Mouse (Mus musculus) layer of hippocampus, adult 9-10 months (tissue): ENCODE measurements around the gene Arfgap1.

Experiments used
- DNase-seq: peaks from one replicate; pipeline ENCODE4 v3.0.0; 2022; ENCODE audit warnings: low spot score

The Arfgap1 gene

DNA sequence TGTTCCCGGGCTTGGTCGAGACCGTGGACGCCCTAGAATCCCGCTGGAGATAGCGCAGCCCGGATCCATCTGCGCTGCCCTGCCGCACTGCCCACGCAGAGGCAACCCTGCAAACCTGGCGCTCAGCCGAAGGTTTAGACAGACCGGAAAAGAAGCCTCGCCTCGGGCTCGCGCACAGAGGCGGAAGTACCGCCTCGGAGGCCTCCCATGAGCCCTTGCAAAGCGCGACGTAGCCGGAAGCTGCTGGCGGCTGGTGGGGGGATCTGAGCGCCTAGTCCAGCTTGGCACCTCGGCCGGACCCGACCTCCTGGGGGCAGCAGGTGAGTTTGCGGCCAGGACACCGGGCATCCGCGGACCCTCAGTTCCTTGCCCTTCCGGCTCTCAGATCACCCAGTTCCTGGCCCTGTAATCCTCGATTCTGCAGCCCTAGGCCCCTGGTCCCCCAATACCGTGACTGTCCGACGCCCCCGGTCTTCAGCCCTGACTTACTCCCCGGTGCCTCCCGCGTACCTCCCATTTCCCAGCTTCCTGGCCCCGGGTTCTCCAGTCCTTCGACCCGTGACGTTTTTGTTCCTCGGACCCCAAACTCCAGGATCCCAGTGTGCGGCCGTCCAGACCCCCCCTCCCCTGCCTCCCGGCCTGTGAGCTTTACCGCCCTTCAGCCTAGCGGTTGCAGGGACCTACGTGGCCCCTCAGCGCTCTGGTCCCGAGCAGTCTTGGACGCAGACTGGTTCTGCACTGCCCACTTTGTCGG lies at the start of gene Arfgap1:
Gene Arfgap1, plus strand, starts transcription at position 216 of the 754 bp plus-strand sequence.
- peak; percentile 73 for DNase-seq

DNA sequence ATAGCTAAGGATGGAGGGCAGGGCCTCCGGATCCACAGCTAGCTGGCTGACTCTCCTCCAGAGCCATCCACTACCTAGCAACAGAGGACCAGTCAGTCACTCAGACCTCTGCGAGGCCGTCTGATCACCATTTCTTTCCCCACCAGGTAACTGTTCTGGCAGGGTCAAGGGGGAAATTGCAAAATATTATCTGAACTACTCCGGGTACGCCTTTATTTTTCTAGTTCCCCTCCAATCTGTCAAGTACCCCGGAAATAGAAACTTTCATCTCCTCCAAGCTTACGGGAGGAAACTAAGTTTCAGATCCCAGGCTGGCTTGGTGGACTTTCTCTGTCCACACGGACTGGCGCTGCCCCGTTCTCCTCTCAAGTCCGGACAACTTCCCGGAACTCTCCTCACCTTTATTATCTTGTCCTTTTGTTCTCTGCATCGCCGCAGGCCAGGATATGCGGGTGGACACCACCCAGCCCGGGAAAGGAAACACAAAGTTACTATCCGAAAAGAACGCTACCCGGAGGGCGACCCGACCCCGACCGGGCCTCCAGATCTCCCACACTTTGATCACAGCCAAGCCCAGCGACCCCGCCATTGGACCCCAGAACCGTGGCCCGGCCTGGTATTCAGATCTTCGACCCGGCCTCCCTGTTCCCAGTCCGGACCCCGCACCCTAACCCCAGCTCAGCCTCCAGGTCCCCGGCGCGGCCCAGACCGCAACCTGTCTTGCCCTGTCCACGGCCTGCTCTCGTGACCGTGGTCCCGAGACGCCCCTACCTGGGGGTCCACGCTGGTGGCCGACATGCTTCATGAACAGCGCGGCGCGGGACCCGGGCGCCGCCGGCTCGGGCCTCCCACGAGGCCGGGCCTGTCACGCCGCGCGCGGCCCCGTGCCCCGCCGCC lies 46.9 kb upstream of the Arfgap1 start:
- no peak for DNase-seq

DNA sequence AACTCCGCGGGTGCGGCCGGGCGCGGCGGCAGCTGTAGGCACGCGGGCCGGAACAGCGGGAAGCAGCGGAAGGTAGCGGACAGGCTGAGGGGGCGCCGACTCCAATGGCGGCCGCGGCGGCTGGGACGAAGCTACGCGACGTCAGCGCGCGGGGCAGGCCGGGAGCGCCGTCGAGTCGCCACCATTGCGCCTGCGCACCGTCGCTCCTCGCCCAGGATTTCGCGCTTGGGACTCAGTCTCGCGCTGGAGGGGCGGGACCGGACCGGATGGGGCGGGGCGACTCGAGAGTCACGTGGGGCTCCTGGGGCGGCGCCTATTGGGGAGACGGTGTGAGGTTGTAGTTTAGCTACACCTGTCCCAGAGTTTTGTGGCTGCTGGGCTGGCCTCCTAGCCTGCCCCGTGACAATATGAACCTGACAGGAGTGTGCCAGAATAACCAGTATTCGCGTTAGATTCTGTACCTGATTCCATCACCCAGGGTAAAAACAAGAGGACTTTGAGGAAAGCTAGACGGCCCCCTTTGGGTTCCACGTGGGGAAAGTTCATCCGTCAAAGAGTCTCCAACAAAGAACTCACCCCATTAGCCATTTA lies 46.1 kb upstream of the Arfgap1 start, which contains the start of gene Ythdf1:
Gene Ythdf1, minus strand, starts transcription at position 140 of the 591 bp plus-strand sequence.
- peak; percentile 85 for DNase-seq

DNA sequence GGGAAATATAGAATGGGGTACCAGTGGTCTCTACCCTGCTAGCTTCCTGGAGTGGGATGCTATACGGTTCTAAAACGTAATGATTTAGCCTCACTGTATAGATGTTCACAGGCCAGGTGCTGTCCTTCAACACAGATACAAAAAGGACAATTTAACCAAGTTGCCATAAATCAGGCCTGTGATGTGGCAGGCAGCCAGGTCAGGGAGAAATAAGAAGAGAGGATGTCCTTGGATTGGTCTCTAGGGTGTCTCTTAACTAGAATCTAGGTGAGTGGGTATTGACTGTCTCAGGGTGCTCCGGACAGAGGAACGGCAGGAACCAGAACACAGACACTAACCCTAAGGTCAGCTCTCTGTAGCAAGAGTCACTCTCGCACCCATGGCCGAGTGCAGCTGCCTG lies 44.3 kb upstream of the Arfgap1 start:
- no peak for DNase-seq

DNA sequence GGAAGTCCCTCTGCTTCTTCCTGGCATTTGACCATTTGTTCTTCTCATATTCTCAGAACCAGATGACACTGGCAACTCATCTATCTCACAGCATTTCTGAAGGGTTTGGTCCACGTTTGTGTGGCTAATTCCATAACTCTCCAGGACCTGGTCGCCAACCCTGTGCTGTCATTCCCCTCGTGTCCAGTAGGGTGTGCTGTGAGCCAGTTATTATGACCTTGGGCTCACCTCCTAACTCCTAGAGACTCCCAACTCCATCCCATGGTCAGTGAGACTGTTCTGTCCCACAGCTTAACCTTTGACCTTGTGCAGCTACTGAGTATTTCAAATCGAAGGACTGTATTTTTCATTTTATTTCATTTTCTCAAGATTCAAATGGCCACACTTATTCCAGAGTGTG lies 41.8 kb upstream of the Arfgap1 start:
- peak; percentile 54 for DNase-seq

- no peak for DNase-seq
Observed at GRCm38 (mm10) chr2:180928723-180929122, 38.3 kb upstream of the Arfgap1 start, which contains the start of gene Birc7. Gene Birc7 (plus strand): TSS chr2:180929023.

- no peak for DNase-seq
Observed at GRCm38 (mm10) chr2:180932418-180932817, 34.6 kb upstream of the Arfgap1 start.

DNA sequence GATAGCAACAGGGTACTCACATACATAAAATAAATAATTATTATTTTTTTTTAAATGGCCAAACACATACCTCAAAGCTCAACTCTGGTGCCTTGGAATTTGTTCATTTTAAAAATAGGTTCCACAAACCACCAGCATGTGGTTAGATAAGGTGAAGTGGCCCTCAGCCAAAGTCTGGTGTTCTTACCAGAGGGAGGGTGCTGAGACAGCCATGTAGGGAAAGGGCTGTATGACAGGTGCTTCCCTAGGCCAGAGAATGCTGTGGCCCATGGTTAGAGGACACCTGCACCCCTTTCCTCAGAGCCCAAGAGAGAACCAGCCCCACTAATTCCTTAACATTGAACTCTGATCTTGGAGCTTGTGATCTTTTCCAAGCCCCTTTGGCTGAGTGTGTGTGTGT lies 26.8 kb upstream of the Arfgap1 start:
- no peak for DNase-seq

DNA sequence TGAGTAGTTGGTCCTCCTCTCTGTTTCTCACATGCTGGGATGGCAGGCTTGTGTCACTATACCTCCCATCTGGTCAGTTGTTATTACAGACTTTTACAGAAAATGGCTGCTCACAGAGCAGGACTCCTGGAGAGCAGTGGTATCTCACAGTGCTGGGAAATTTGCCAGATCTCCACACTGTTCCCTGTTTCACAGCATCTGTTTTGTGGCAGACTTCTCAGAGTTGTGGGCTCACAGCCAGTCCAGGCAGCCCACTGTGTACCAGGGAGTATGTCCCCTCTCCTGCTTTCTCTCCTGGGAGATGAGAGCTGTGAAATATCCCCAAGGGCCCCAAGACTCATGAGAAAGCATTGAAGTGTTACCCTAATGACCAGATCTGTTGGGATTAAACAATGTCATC lies 25.2 kb upstream of the Arfgap1 start:
- DNase-seq: no peak

- no peak for DNase-seq
Observed at GRCm38 (mm10) chr2:180949947-180950346, 17.1 kb upstream of the Arfgap1 start.

DNA sequence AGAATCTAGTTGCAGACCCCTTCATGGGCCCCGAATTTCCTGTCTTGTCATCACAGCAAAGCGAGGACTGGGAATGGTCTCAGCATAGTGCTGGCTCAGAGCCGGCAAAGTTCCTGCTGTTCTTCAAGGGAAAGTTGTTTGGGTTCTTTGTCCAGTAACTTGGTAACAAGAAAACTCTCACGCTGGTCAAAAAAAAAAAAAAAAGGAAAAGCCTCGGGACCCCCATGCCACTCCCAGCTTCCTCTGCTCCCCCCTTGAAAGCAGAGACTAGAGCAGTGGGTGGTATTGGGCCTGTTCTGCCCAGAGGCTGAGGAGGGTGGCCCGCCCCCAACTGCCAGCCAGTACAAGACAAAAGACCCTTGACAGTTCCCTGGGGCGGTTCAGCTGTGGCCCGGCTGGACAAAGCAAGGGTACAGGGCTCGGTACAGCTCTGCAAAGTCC lies 14.3 kb upstream of the Arfgap1 start:
- DNase-seq: no peak

- no peak for DNase-seq
Observed at GRCm38 (mm10) chr2:180953638-180954037, 13.4 kb upstream of the Arfgap1 start.

DNA sequence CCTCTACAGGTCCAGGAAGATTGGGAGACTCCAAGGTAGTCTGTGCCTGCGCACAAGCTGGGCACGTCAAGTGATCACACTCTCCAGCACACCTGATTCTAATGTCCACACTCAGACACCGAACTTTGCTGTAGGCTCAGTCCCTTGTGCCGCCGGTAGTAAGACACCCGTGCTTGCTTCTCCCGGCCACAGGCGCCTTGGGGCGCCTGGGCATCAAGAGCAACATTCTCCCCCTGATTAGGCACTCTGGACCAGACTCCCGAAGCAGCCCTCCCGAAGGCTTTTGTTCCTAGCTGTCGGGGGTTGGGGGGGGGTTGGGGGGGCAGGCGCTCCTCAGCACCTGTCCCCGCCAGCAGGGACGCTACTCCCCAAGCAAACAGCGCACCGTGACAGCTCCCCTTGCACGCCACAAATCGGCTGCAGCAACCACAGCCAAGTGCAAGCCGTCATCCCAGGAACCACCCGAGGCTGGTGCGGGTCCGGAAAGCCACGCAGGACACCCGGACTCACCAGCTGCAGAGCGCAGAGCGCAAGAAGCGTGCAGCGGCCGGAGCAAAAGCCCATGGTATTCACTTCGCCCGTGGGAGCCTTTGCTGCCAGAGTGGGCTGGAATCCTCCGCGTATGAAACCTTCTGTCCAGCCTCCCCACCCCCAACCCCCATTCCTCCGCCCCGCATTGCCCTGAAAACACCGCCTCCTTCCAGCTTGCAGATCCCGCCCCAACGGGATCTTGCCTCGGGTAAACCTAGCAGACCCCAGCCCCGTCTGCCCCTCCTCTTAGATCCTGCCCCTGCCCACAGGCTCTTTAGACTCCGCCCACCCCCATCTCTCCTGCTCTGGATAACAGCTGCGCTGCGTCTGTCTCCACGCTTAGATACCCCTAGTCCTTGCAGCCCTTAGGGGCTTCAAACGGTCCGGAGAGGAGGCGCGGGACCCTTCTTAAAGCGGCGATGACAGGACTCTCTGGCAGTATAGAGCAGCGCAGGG lies 12.7 kb upstream of the Arfgap1 start, which contains the start of gene Nkain4:
Gene Nkain4, minus strand, starts transcription at position 639 of the 987 bp plus-strand sequence.
- no peak for DNase-seq

- DNase-seq: no peak
Observed at GRCm38 (mm10) chr2:180959605-180960004, 7.4 kb upstream of the Arfgap1 start.

GRCm38 (mm10) chr2:180960187-180960586 lies 6.8 kb upstream of the Arfgap1 start:
- DNase-seq: no peak

DNA sequence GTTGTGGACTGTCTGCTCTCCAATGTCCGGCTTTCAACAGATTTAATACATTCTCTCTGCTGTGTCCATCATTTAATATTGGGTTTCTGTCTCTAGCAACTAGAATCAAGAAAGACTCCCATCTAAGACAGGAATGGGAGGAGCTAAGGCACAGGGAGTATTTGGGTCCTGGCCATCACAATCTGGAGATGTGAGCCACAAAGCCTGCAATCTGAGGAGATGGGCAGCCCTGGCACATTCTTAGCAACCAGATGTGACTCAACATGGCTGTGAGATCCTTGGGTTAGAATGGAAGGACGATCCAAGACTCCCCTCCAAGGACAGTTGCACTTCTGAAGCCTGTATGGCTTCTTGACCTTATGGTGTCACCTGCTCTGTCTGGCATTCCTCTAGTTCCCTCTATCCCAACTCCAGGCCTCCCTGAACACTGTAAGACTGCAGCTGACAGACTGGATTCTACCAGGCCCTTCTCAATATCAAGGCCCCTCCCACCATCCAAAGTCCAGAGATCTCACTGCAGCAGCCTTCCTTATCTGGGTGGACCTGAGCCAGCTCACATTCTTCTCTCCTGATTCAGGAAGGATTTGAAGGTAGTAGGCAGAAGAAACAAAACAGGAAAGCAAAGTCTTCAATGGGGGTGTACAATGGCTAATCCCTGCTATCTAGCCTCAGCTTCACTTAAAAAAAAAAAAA lies 4.3 kb upstream of the Arfgap1 start:
- DNase-seq: no peak

DNA sequence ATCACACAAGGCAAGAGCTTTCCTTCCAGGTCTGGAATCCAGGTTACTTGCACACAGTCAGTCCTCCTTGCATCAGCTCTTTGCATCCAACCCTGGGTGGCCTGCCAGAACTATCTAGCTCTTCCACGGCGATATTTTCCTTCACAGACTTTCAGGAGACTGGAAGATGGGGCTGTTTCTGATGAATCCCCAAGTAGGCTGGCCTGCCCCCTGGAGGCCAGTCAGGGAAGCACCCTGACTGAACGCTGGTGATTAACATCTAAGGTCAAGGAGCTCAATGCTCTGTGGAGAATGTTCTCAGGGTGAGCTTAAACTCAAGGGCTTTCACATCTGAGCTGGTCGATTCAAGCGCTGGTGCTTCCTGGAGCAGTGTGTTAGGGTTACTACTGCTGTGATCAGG lies 3.1 kb upstream of the Arfgap1 start:
- peak; percentile 71 for DNase-seq

DNA sequence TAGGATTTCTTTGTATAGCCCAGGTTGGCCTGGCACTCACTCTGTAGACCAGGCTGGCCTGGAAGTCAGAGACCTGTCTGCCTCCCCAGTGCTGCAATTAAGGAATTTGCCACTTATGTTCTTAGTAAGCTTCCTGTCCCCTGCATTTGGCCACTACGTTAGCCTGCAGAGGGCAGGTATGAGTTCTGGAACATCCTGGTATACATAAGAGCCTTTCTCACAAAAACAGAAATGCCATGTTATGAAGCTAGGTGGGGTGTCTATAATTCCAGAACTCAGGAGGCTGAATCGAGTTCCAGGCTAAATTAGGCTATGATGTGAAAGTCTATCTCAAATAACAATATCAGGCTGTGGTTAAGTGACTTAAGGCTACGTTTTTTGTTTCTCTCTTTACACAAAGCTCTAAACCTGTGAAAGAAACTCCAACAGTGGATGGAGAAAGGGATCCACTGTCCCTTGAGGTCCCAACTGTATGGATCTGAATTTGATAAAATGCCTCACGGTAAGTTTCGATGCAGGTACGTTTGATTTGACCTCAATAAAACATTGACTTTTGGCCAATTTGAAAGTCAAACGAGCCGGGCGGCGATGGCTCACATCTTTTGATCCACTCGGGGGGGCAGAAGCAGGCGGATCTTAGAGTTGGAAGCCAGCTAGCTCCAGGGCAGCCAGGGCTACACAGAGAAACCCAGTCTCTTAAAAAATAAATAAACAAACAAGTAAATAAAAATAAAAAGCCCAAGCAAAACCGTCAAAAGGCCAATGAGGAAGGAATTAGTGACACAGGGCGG lies 738 bp upstream of the Arfgap1 start:
- DNase-seq: no peak

DNA sequence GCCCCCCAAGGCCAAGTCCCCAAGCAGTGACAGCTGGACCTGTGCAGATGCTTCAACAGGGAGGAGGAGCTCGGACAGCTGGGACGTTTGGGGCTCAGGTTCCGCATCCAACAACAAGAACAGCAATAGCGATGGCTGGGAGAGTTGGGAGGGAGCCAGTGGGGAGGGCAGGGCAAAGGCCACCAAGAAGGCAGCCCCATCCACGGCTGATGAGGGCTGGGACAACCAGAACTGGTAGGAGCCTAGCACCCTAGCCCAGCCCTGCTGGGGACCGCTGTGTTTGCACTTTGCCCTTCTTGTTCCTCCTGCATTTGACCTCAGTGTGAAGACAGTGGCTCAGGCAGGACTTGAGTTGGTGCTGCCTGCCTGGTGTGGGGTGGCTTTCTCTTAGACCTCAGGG lies 14.1 kb downstream of the Arfgap1 start:
- DNase-seq: no peak

DNA sequence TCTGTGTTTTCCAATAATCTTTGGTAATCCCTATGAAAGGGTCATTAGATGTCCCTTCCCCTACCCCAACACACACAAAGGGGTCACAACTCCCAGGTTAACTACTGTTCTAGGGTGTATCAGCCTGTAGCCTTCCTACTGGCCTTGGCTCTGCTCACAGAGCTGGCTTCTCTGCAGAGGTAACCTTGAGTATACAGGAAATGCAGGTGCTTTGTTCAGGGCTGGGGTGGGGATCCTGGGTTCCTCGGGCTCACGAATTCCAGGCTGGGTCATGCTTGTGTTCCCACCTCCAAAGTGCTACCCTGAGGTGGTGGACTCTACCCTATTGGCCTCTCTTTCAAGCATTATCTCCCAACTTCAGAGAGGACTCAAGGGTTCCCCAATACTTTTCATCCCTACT lies 18.6 kb downstream of the Arfgap1 start:
- DNase-seq: no peak
